ENCODE assay signal across 8 mouse cellular contexts in genomic region chr5:22745885-22746532, GRCm38 (mm10). TPM values are rescaled to one million over a fixed set of nuclear protein-coding genes. Genes with fewer than 3 reads are reported as not detected.
DNase-seq lines count a peak whose midpoint lies in the region; ATAC-seq and TF ChIP-seq lines count a peak whose summit lies in the region.

Gene Lhfpl3, plus strand, starts transcription at chr5:22746059.

- TF ChIP-seq POLR2A in cerebellum, adult 2 months (IDR thresholded peaks at IDR 0.05; ENCODE audit: borderline replicate concordance, insufficient read depth, low read length), result no peak

- ATAC-seq in lung, postnatal 0 days, result peak; percentile 41
- ATAC-seq in forebrain, postnatal 0 days, result peak; percentile 89
- ATAC-seq in intestine, postnatal 0 days, result no peak
- no peak for ATAC-seq in liver, embryonic 14.5 days (ENCODE audit: insufficient read depth)
- no peak for ATAC-seq in monocyte, adult 5-6 weeks (replicated peaks; ENCODE audit: insufficient number of reproducible peaks, low FRiP score, low TSS enrichment, poor library complexity, severe bottlenecking)

- H3K27ac ChIP-seq in lung, postnatal 0 days (ENCODE audit: low read length), result no peak within 1 kb of the TSS
- H3K27ac ChIP-seq in cerebellum, adult 2 months (ENCODE audit: insufficient read depth, low read length), result no peak within 1 kb of the TSS
- H3K27ac ChIP-seq in forebrain, postnatal 0 days (ENCODE audit: low read depth, low read length), result no peak within 1 kb of the TSS
- H3K27ac ChIP-seq in intestine, postnatal 0 days (ENCODE audit: low read depth, low read length), result no peak within 1 kb of the TSS
- no peak within 1 kb of the TSS for H3K27ac ChIP-seq in liver, embryonic 14.5 days

- H3K27me3 ChIP-seq in lung, postnatal 0 days (replicated peaks; ENCODE audit: insufficient read depth, low read length), result 0 out of 2 replicates have a peak, but pooled peaks cover 5% of the 10 kb centered on the region
- no peaks in the 10 kb centered on the region for H3K27me3 ChIP-seq in cerebellum, adult 2 months (ENCODE audit: control insufficient read depth, insufficient read depth, low read length)
- H3K27me3 ChIP-seq in forebrain, postnatal 0 days (ENCODE audit: insufficient read depth, low read length), result peaks cover 11% of the 10 kb centered on the region
- H3K27me3 ChIP-seq in intestine, postnatal 0 days (replicated peaks; ENCODE audit: control insufficient read depth, insufficient read depth, low read length), result peaks cover 19% of the 10 kb centered on the region
- peaks cover 24% of the 10 kb centered on the region for H3K27me3 ChIP-seq in liver, embryonic 14.5 days (ENCODE audit: control insufficient read depth, insufficient read depth, low read length)

- peak within 1 kb of the TSS; percentile 56 for H3K4me2 ChIP-seq in lung, postnatal 0 days (replicated peaks; ENCODE audit: low read depth, low read length)
- H3K4me2 ChIP-seq in forebrain, postnatal 0 days (ENCODE audit: low read depth), result peak within 1 kb of the TSS; percentile 96
- H3K4me2 ChIP-seq in intestine, postnatal 0 days (replicated peaks; ENCODE audit: low read depth), result peak within 1 kb of the TSS; percentile 68
- H3K4me2 ChIP-seq in liver, embryonic 14.5 days (ENCODE audit: low read depth), result peak within 1 kb of the TSS; percentile 47

- TF ChIP-seq CTCF in lung, postnatal 0 days (IDR thresholded peaks at IDR 0.05), result no peak
- no peak for TF ChIP-seq CTCF in cerebellum, adult 2 months (IDR thresholded peaks at IDR 0.05; ENCODE audit: borderline replicate concordance, insufficient read depth, low read depth, low read length)
- TF ChIP-seq CTCF in forebrain, postnatal 0 days (IDR thresholded peaks at IDR 0.05; ENCODE audit: low read depth), result no peak; the same call in 1 of the 2 replicates
- TF ChIP-seq CTCF in intestine, postnatal 0 days (IDR thresholded peaks at IDR 0.05; ENCODE audit: low read depth), result no peak
- no peak for TF ChIP-seq CTCF in liver, embryonic 14.5 days (IDR thresholded peaks at IDR 0.05; ENCODE audit: low read depth)

- under 1% methylated on average over 37 of the region's 53 CpGs for WGBS in lung, postnatal 0 days
- WGBS in cerebellum, adult 2 months, result under 1% methylated on average over 51 of the region's 53 CpGs
- 1% methylated on average over 47 of the region's 53 CpGs for WGBS in forebrain, postnatal 0 days
- WGBS in intestine, postnatal 0 days, result under 1% methylated on average over 37 of the region's 53 CpGs
- WGBS in liver, embryonic 14.5 days (ENCODE audit: insufficient replicate concordance), result under 1% methylated on average over 52 of the region's 53 CpGs

- H3K9ac ChIP-seq in lung, postnatal 0 days (replicated peaks; ENCODE audit: low read depth), result no peak within 1 kb of the TSS
- H3K9ac ChIP-seq in forebrain, postnatal 0 days, result peak within 1 kb of the TSS; percentile 66
- H3K9ac ChIP-seq in intestine, postnatal 0 days (ENCODE audit: low read depth, low read length), result no peak within 1 kb of the TSS
- H3K9ac ChIP-seq in liver, embryonic 14.5 days (replicated peaks), result no peak within 1 kb of the TSS

- H3K9me3 ChIP-seq in lung, postnatal 0 days (ENCODE audit: low read length), result no peaks in the 10 kb centered on the region
- no peaks in the 10 kb centered on the region for H3K9me3 ChIP-seq in forebrain, postnatal 0 days (ENCODE audit: low read length)
- no peaks in the 10 kb centered on the region for H3K9me3 ChIP-seq in intestine, postnatal 0 days (ENCODE audit: control insufficient read depth)
- no peaks in the 10 kb centered on the region for H3K9me3 ChIP-seq in liver, embryonic 14.5 days (ENCODE audit: control insufficient read depth, low read length)

- H3K4me1 ChIP-seq in lung, postnatal 0 days (ENCODE audit: insufficient read depth, low read depth, low read length), result peaks cover 4% of the 10 kb centered on the region; the same call in 1 of the 2 replicates
- H3K4me1 ChIP-seq in cerebellum, adult 2 months (ENCODE audit: control insufficient read depth, insufficient read depth, low read length), result no peaks in the 10 kb centered on the region
- no peaks in the 10 kb centered on the region for H3K4me1 ChIP-seq in forebrain, postnatal 0 days (ENCODE audit: insufficient read depth)
- no peaks in the 10 kb centered on the region for H3K4me1 ChIP-seq in intestine, postnatal 0 days (replicated peaks; ENCODE audit: control insufficient read depth, insufficient read depth, low read length)
- no peaks in the 10 kb centered on the region for H3K4me1 ChIP-seq in liver, embryonic 14.5 days (replicated peaks; ENCODE audit: control insufficient read depth in 2 of 2, insufficient read depth in 2 of 2, low read length in 1 of 2)

- no peak for TF ChIP-seq EP300 in lung, postnatal 0 days (IDR thresholded peaks at IDR 0.05)
- no peak for TF ChIP-seq EP300 in liver, embryonic 14.5 days (IDR thresholded peaks at IDR 0.05; ENCODE audit: low read depth)

- H3K36me3 ChIP-seq in lung, postnatal 0 days (ENCODE audit: insufficient read depth, low read length), result no peaks in the 10 kb centered on the region
- no peaks in the 10 kb centered on the region for H3K36me3 ChIP-seq in forebrain, postnatal 0 days (ENCODE audit: insufficient read depth)
- no peaks in the 10 kb centered on the region for H3K36me3 ChIP-seq in intestine, postnatal 0 days (ENCODE audit: control insufficient read depth, insufficient read depth)
- no peaks in the 10 kb centered on the region for H3K36me3 ChIP-seq in liver, embryonic 14.5 days (replicated peaks; ENCODE audit: control insufficient read depth, insufficient read depth, low read depth)

- H3K4me3 ChIP-seq in lung, postnatal 0 days (ENCODE audit: low read depth, low read length), result peak within 1 kb of the TSS; percentile 29
- H3K4me3 ChIP-seq in cerebellum, adult 2 months (replicated peaks; ENCODE audit: insufficient read depth, low read depth, low read length), result peak within 1 kb of the TSS; percentile 90
- H3K4me3 ChIP-seq in forebrain, postnatal 0 days (ENCODE audit: low read depth, low read length), result peak within 1 kb of the TSS; percentile 68
- H3K4me3 ChIP-seq in intestine, postnatal 0 days (ENCODE audit: low read depth, low read length), result peak within 1 kb of the TSS; percentile 36
- H3K4me3 ChIP-seq in liver, embryonic 14.5 days (ENCODE audit: insufficient read depth in 1 of 2, low read depth in 2 of 2, low read length in 2 of 2), result peak within 1 kb of the TSS in 1 of 2 experiments; percentile 1; a peak in 2 of 4 replicates

- DNase-seq in lung, postnatal 0 days (ENCODE audit: low spot score), result no peak
- DNase-seq in lung, postnatal 14 days, result no peak
- peak; percentile 61 to 66 for DNase-seq in cerebellum, adult 2 months
- peak; percentile 63 for DNase-seq in forebrain, postnatal 0 days
- no peak for DNase-seq in liver, embryonic 14.5 days (ENCODE audit: low read depth in 3 of 3, low spot score in 3 of 3)
- DNase-seq in right cerebral cortex, postnatal 14 days, result peak; percentile 58

RNA-seq across cellular contexts. Expression of gene Lhfpl3, which starts in this region (rescaled TPM):
- polyA plus RNA-seq in lung, postnatal 0 days (2015; fragmentation: Nextera tagmentation; extraction: Ambion mirVana), result 0.04 and 0.06 TPM in 2 replicates
- 29.2 and 31.5 TPM in 2 replicates for polyA plus RNA-seq in cerebellum, adult 2 months (2012; rRNA removed)
- 36.6 and 40.3 TPM in 2 replicates for total RNA-seq in forebrain, postnatal 0 days (2014; rRNA removed)
- 24.2 and 34.4 TPM in 2 replicates for polyA plus RNA-seq in forebrain, postnatal 0 days (2015; fragmentation: Nextera tagmentation; extraction: Ambion mirVana)
- 0.05 and 0.09 TPM in 2 replicates for polyA plus RNA-seq in intestine, postnatal 0 days (2015; fragmentation: Nextera tagmentation; extraction: Ambion mirVana)
- 0.01 and 0.04 TPM in 2 replicates for polyA plus RNA-seq in liver, embryonic 14.5 days (2012; rRNA removed)
- not detected in 2 replicates for polyA plus RNA-seq in liver, embryonic 14.5 days (2014; fragmentation: Nextera tagmentation; extraction: Ambion mirVana)
- total RNA-seq in monocyte, adult 5-6 weeks (2017), result not detected in 3 replicates

Comparison
In these comparisons a context has a peak if more than half of its experiments do, and no peak if none do; other contexts are left out.
1. RNA of gene Lhfpl3 (total RNA-seq): 36.6 to 40.3 TPM in forebrain, postnatal 0 days; not detected in monocyte, adult 5-6 weeks; every median in the first group is over 10 times any median in the second.
2. RNA of gene Lhfpl3 (polyA plus RNA-seq): 24.2 to 34.4 TPM in forebrain, postnatal 0 days and 29.2 to 31.5 TPM in cerebellum, adult 2 months; 0.05 to 0.09 TPM in intestine, postnatal 0 days, 0.04 to 0.06 TPM in lung, postnatal 0 days and 0.01 to 0.04 TPM in liver, embryonic 14.5 days; every median in the first group is over 10 times any median in the second.
3. Peak in ATAC-seq, H3K4me3 ChIP-seq and H3K4me2 ChIP-seq in lung, postnatal 0 days; RNA of the gene not detected or under 1 TPM.
4. DNase-seq: peak in cerebellum, adult 2 months (2 of 2), forebrain, postnatal 0 days (single experiment) and right cerebral cortex, postnatal 14 days (single experiment); none in lung, postnatal 0 days (single experiment), lung, postnatal 14 days (single experiment) and liver, embryonic 14.5 days (0 of 3).
5. Peak in every context shown above with its lines, with median percentiles within 50 percentile points of each other: H3K4me2 ChIP-seq.